Comparison of ENCODE assay signal across 26 mouse cellular contexts in the genomic region with DNA sequence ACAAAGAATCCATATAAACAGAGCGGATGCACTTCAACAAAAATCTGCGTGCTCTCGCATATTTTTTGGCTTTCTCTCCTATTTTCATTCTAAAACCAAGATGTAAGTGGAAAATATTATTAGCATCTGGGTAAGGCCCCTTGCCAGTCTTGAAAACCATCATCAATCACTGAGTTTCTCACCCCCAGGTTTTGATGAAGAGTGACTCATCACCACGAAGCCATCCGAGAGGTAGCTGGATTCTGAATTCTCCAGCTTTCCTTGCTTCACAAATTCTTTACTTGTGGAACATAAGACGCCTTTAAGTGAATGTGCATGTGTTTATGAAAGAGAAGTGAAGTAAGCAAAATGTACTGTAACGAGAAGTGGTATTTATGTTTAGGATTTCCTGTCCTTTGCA.
"Had no signal": no experiment of that assay in that cellular context is flagged by ENCODE, and none has a peak within 500 bp of the region (broad histone marks: within the 10 kb centered on the region; RNA-seq: fewer than 3 reads in every experiment).

No protein-coding gene starts in this region.

- H3K9me3 ChIP-seq: heart, embryonic 12.5 days; hindbrain, embryonic 13.5 days; hindbrain, embryonic 15.5 days; kidney, embryonic 15.5 days; limb, embryonic 13.5 days; limb, embryonic 15.5 days; liver, embryonic 12.5 days had no signal

- H3K27ac ChIP-seq: gastrocnemius, adult 2 months; heart, adult 2 months; hindbrain, embryonic 13.5 days; hindbrain, embryonic 15.5 days; hindbrain, postnatal 0 days; kidney, embryonic 15.5 days; kidney, postnatal 0 days; limb, embryonic 13.5 days; limb, embryonic 15.5 days; liver, embryonic 12.5 days; liver, embryonic 14.5 days had no signal

- H3K4me1 ChIP-seq: heart, embryonic 12.5 days; hindbrain, embryonic 13.5 days; hindbrain, embryonic 15.5 days; kidney, embryonic 15.5 days; limb, embryonic 13.5 days; limb, embryonic 15.5 days; liver, embryonic 12.5 days had no signal

- H3K27me3 ChIP-seq: heart, embryonic 12.5 days; hindbrain, embryonic 13.5 days; hindbrain, embryonic 15.5 days; kidney, embryonic 15.5 days; limb, embryonic 13.5 days; limb, embryonic 15.5 days; liver, embryonic 12.5 days had no signal

- DNase-seq: gastrocnemius, adult 2 months; gastrocnemius, postnatal 10 days; gastrocnemius, postnatal 25 days; heart, adult 11 months; heart, adult 2 months; heart, postnatal 10 days; heart, postnatal 36 days; kidney, adult 11 months; kidney, adult 2 months; kidney, adult 9 months; kidney, postnatal 14 days; kidney, postnatal 36 days; layer of hippocampus, adult 9-11 months; layer of hippocampus, postnatal 36 days; left cerebral cortex, postnatal 4 days had no signal

- H3K4me3 ChIP-seq: gastrocnemius, adult 2 months; heart, adult 2 months; heart, embryonic 12.5 days; hindbrain, embryonic 13.5 days; hindbrain, embryonic 15.5 days; kidney, embryonic 15.5 days; limb, embryonic 13.5 days; limb, embryonic 15.5 days; liver, embryonic 12.5 days had no signal

- ATAC-seq: hindbrain, postnatal 0 days; intestine, embryonic 16.5 days; liver, embryonic 12.5 days had no signal

- H3K9ac ChIP-seq: heart, embryonic 12.5 days; hindbrain, embryonic 13.5 days; hindbrain, embryonic 15.5 days; kidney, embryonic 15.5 days; limb, embryonic 13.5 days; limb, embryonic 15.5 days; liver, embryonic 12.5 days; liver, embryonic 14.5 days had no signal

- H3K36me3 ChIP-seq: heart, embryonic 12.5 days; hindbrain, embryonic 13.5 days; hindbrain, embryonic 15.5 days; kidney, embryonic 15.5 days; limb, embryonic 13.5 days; limb, embryonic 15.5 days; liver, embryonic 12.5 days had no signal

- H3K4me2 ChIP-seq: heart, embryonic 12.5 days; hindbrain, embryonic 13.5 days; hindbrain, embryonic 15.5 days; kidney, embryonic 15.5 days; limb, embryonic 13.5 days; limb, embryonic 15.5 days; liver, embryonic 12.5 days had no signal
